Mouse (Mus musculus) kidney, adult 2 months (tissue): Measurements from ENCODE around the gene Gsta3.
"Not testable (repeated sequence)": the region's sequence is repeated elsewhere in the genome, so short reads cannot be mapped to it uniquely, and the experiment has no call there.

ENCODE experiments used
- CTCF ChIP-seq: fragments of 200-500 bp; conservative IDR thresholded peaks from 2 replicates; pipeline ENCODE4 v1.5.1; 2011; ENCODE audit warnings: low read depth, mild to moderate bottlenecking, control low read depth, low read length, moderate library complexity, mixed read lengths; ENCODE audit not compliant: insufficient read depth, insufficient read length
- POLR2A ChIP-seq: fragments of 200-500 bp; IDR thresholded peaks from one replicate; pipeline ENCODE4 v1.6.1; 2011; ENCODE audit warnings: low read depth, low read length, control low read depth

GRCm38 (mm10) chr1:21276158-21276557 is 35.8 kb downstream of the Gsta3 start:
- peak; percentile 26; the same call in 1 of the 2 replicates for TF ChIP-seq CTCF
- TF ChIP-seq POLR2A, result not testable (repeated sequence)
